Mouse (Mus musculus): Measurements from ENCODE around the gene Glipr2. TPM values are rescaled to one million over a fixed set of nuclear protein-coding genes. Genes with fewer than 3 reads are reported as not detected.

Gene Glipr2
- total and polyA plus RNA-seq, 3 experiments = 47.0 to 73.9 (median 48.9) TPM

DNA sequence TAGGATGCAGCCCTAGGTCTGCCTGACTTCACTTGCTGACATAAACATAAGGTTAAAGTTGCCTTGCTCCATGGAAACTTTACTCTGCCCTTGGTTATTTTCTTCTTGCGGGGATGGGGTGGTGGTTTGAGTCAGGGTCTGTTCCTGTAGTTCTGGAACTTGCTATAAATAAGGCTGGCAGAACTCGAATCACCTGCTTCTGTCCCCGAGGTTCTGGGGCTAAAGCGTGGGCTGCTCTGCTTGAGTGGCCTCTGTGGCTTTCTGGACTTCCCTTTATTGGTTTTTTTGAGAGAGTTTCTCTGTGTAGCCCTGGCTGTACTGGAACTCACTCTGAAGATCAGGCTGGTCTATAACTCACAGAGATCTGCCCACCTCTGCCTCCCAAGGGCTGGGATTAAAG lies 58.9 kb downstream of the Glipr2 start:
- ATAC-seq (ENCODE audit: extremely low read depth, insufficient number of reproducible peaks, low FRiP score, poor library complexity, severe bottlenecking) = no peak
- DNase-seq (ENCODE audit: low spot score) = no peak
- TF ChIP-seq GATA2 (IDR thresholded peaks at IDR 0.05; ENCODE audit: borderline replicate concordance, low read depth, low read length) = no peak
- no peak for TF ChIP-seq TAL1 (conservative IDR thresholded peaks at IDR 0.05; ENCODE audit: low read depth, low read length)
- no peak for TF ChIP-seq GATA1 (IDR thresholded peaks at IDR 0.05; ENCODE audit: borderline replicate concordance, low read length)
- no peak for TF ChIP-seq POLR2AphosphoS5 (IDR thresholded peaks at IDR 0.05; ENCODE audit: insufficient replicate concordance, low read depth, low read length)
- no peak for TF ChIP-seq CTCF (IDR thresholded peaks at IDR 0.05; ENCODE audit: low read depth, low read length)
- H3K27me3 ChIP-seq (ENCODE audit: insufficient read depth, low read length) = no peaks in the 10 kb centered on the region
- H3K36me3 ChIP-seq (replicated peaks) = peaks cover 77% of the 10 kb centered on the region
- H3K9me3 ChIP-seq (replicated peaks) = no peaks in the 10 kb centered on the region
- H3K4me1 ChIP-seq (ENCODE audit: insufficient read depth, low read depth, low read length) = peaks cover 38% of the 10 kb centered on the region
- peak overlapping the region; percentile 48; the same call in 1 of the 2 replicates for H3K4me3 ChIP-seq (ENCODE audit: low read depth, low read length)

DNA sequence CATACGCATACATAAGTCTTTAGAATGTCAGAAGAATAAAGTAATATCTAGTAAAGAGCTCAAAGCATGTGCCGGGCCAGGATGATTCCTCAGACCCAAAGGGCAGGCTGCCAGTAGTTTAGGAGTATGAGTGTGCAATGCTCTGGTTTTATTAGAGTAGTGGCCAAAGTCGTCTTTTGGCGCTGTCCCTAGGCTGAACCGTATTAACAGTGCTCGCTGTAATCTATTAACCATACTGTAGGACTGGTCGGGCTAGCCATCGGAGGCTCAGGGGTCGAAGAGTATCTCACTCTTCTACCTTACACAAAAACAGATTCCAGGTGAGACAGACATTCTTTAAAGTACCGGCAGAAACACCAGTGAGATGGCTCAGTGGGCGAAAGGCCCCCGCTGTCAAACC lies 59.6 kb downstream of the Glipr2 start:
- H3K4me3 ChIP-seq (ENCODE audit: low read depth, low read length) = no peak overlapping the region
- peaks cover 81% of the 10 kb centered on the region for H3K36me3 ChIP-seq (replicated peaks)
- ATAC-seq (ENCODE audit: extremely low read depth, insufficient number of reproducible peaks, low FRiP score, poor library complexity, severe bottlenecking) = no peak

DNA sequence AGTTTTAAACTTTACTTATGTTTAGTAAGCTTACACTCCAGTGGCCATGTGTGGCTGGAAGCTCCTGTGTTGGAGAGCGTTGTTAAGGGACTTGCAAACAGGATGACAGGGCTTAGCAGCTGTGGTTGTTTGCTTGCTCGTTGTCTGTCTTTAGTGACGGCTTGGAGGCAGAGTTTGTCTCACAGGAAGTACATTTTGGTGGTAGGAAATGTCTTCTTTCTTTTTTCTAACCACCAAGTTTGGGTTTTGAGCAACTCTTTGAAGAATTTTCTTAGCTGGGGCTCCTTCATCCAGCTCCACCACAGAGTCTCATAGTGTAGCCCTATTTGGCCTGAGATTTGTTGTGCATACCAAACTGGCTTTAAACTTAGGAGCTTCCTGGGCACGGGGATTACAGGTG lies 65.1 kb downstream of the Glipr2 start:
- Histone ChIP-seq H3K9me3 (replicated peaks) (no peaks in the 10 kb centered on the region), H3K27me3 (ENCODE audit: insufficient read depth, low read length) (no peaks in the 10 kb centered on the region), H3K36me3 (replicated peaks) (peaks cover 100% of the 10 kb centered on the region), H3K4me1 (ENCODE audit: insufficient read depth, low read depth, low read length) (peaks cover 7% of the 10 kb centered on the region; the same call in 1 of the 2 replicates), H3K4me3 (ENCODE audit: low read depth, low read length) (no peak overlapping the region)
- ATAC-seq (ENCODE audit: extremely low read depth, insufficient number of reproducible peaks, low FRiP score, poor library complexity, severe bottlenecking) = no peak
- DNase-seq (ENCODE audit: low spot score) = no peak
- no peak for TF ChIP-seq GATA2 (IDR thresholded peaks at IDR 0.05; ENCODE audit: borderline replicate concordance, low read depth, low read length)
- TF ChIP-seq TAL1 (conservative IDR thresholded peaks at IDR 0.05; ENCODE audit: low read depth, low read length) = no peak
- no peak for TF ChIP-seq CTCF (IDR thresholded peaks at IDR 0.05; ENCODE audit: low read depth, low read length)
- TF ChIP-seq GATA1 (IDR thresholded peaks at IDR 0.05; ENCODE audit: borderline replicate concordance, low read length) = no peak
- no peak for TF ChIP-seq POLR2AphosphoS5 (IDR thresholded peaks at IDR 0.05; ENCODE audit: insufficient replicate concordance, low read depth, low read length)

More for the DNA sequence above, 59.6 kb downstream of the Glipr2 start:
- TF ChIP-seq TAL1 (conservative IDR thresholded peaks at IDR 0.05; ENCODE audit: low read depth, low read length) = no peak
- no peak for TF ChIP-seq GATA1 (IDR thresholded peaks at IDR 0.05; ENCODE audit: borderline replicate concordance, low read length)
- no peak for TF ChIP-seq CTCF (IDR thresholded peaks at IDR 0.05; ENCODE audit: low read depth, low read length)
- no peak for TF ChIP-seq POLR2AphosphoS5 (IDR thresholded peaks at IDR 0.05; ENCODE audit: insufficient replicate concordance, low read depth, low read length)
- no peaks in the 10 kb centered on the region for H3K27me3 ChIP-seq (ENCODE audit: insufficient read depth, low read length)
- no peak for DNase-seq (ENCODE audit: low spot score)
- H3K4me1 ChIP-seq (ENCODE audit: insufficient read depth, low read depth, low read length) = peaks cover 34% of the 10 kb centered on the region
- H3K9me3 ChIP-seq (replicated peaks) = no peaks in the 10 kb centered on the region

DNA sequence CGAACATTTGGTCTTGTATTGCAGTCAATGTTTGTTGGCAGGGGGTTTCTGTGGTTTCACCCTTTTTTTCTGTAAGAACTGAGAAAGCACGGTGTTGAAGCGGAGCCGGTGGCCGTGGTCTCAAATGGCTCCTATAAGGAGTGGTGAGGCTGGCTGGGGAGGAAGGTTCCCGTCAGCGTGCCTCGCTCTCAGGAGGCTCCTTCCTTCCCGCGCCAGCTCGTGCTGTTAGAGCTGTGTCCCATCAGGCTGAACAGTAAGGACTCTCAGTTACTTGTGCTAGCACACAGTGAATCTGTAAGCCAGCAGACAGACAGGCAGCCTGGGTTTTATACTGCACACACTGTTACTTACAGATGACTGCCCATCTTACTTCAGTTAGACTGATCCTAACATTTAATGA lies 65.6 kb downstream of the Glipr2 start:
- no peaks in the 10 kb centered on the region for H3K27me3 ChIP-seq (ENCODE audit: insufficient read depth, low read length)
- ATAC-seq (ENCODE audit: extremely low read depth, insufficient number of reproducible peaks, low FRiP score, poor library complexity, severe bottlenecking) (no peak), DNase-seq (ENCODE audit: low spot score) (no peak)
- H3K4me3 ChIP-seq (ENCODE audit: low read depth, low read length) = no peak overlapping the region
- TF ChIP-seq GATA2 (IDR thresholded peaks at IDR 0.05; ENCODE audit: borderline replicate concordance, low read depth, low read length) = no peak
- TF ChIP-seq GATA1 (IDR thresholded peaks at IDR 0.05; ENCODE audit: borderline replicate concordance, low read length) = no peak
- TF ChIP-seq CTCF (IDR thresholded peaks at IDR 0.05; ENCODE audit: low read depth, low read length) = no peak
- TF ChIP-seq POLR2AphosphoS5 (IDR thresholded peaks at IDR 0.05; ENCODE audit: insufficient replicate concordance, low read depth, low read length) = no peak
- no peak for TF ChIP-seq TAL1 (conservative IDR thresholded peaks at IDR 0.05; ENCODE audit: low read depth, low read length)
- H3K36me3 ChIP-seq (replicated peaks) = peaks cover 100% of the 10 kb centered on the region
- H3K9me3 ChIP-seq (replicated peaks) = no peaks in the 10 kb centered on the region
- H3K4me1 ChIP-seq (ENCODE audit: insufficient read depth, low read depth, low read length) = peaks cover 7% of the 10 kb centered on the region; the same call in 1 of the 2 replicates

DNA sequence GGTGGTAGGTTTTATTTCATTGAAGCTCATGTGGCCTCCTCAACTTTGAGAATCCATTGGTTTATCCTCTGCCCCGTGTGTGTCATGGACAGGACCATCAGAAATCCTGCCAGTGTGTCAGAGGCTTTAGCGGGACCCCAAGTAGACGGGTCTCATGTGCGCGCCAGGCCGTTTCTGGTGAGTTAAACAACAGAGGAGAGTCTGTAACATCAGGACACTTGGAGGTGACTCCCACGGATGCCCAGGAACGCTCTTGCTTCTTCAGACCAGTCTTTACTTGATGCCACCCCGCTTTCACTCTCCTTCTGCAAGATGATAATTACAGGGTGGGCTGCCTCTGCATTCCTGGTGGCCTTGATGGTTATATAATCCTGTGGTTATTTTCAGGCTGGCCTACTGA lies 66.5 kb downstream of the Glipr2 start:
- no peak for TF ChIP-seq GATA2 (IDR thresholded peaks at IDR 0.05; ENCODE audit: borderline replicate concordance, low read depth, low read length)
- Histone ChIP-seq H3K4me1 (ENCODE audit: insufficient read depth, low read depth, low read length) (peaks cover 8% of the 10 kb centered on the region; the same call in 1 of the 2 replicates), H3K27me3 (ENCODE audit: insufficient read depth, low read length) (no peaks in the 10 kb centered on the region), H3K9me3 (replicated peaks) (no peaks in the 10 kb centered on the region), H3K4me3 (ENCODE audit: low read depth, low read length) (no peak overlapping the region), H3K36me3 (replicated peaks) (peaks cover 100% of the 10 kb centered on the region)
- ATAC-seq (ENCODE audit: extremely low read depth, insufficient number of reproducible peaks, low FRiP score, poor library complexity, severe bottlenecking) (no peak), DNase-seq (ENCODE audit: low spot score) (no peak)

DNA sequence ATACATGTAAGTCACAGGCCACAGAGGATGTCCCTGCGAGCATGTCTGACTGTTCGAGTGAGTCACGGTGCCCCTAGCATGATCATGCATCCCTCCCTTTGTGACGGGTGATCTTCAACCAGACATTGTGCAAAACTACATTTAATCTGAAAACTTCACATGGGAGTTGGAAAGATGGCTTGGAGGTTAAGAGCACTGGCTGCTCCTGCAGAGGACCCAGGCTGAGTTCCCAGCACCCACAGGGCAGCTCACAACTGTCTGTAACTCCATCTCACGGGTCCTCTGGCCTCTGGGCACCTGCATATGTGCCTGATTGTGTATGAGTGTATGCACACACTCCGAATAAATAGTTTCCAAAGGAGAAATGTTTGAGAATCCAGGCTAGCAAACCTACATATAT lies 67.0 kb downstream of the Glipr2 start:
- Histone ChIP-seq H3K4me3 (ENCODE audit: low read depth, low read length) (no peak overlapping the region), H3K36me3 (replicated peaks) (peaks cover 100% of the 10 kb centered on the region), H3K9me3 (replicated peaks) (no peaks in the 10 kb centered on the region), H3K27me3 (ENCODE audit: insufficient read depth, low read length) (no peaks in the 10 kb centered on the region), H3K4me1 (ENCODE audit: insufficient read depth, low read depth, low read length) (peaks cover 8% of the 10 kb centered on the region; the same call in 1 of the 2 replicates)
- DNase-seq (ENCODE audit: low spot score) (no peak), ATAC-seq (ENCODE audit: extremely low read depth, insufficient number of reproducible peaks, low FRiP score, poor library complexity, severe bottlenecking) (no peak)
- TF ChIP-seq GATA2 (IDR thresholded peaks at IDR 0.05; ENCODE audit: borderline replicate concordance, low read depth, low read length) (no peak), POLR2AphosphoS5 (IDR thresholded peaks at IDR 0.05; ENCODE audit: insufficient replicate concordance, low read depth, low read length) (no peak), TAL1 (conservative IDR thresholded peaks at IDR 0.05; ENCODE audit: low read depth, low read length) (no peak), CTCF (IDR thresholded peaks at IDR 0.05; ENCODE audit: low read depth, low read length) (no peak), GATA1 (IDR thresholded peaks at IDR 0.05; ENCODE audit: borderline replicate concordance, low read length) (no peak)

DNA sequence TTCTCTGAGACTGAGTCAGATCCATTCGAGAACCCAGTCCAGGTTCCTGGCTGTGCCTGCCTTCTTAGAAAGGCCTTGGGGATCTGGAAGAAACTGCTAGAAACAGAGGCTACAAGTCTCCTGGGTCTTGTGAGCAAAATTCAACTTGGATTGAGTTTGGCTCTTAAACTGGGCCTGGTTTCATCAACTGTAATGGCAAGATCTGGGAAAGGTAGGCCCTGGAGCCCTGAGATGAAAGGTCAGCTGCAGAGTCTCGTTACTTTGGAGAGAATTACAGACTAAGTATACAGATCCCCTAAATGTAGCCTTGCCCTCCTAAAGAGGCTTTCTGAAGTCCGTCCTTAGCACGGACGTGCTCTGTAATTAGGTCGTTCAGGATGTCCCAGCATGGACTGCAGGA lies 68.4 kb downstream of the Glipr2 start:
- H3K4me3 ChIP-seq (ENCODE audit: low read depth, low read length) = no peak overlapping the region
- TF ChIP-seq CTCF (IDR thresholded peaks at IDR 0.05; ENCODE audit: low read depth, low read length) (no peak), POLR2AphosphoS5 (IDR thresholded peaks at IDR 0.05; ENCODE audit: insufficient replicate concordance, low read depth, low read length) (no peak), GATA1 (IDR thresholded peaks at IDR 0.05; ENCODE audit: borderline replicate concordance, low read length) (no peak), GATA2 (IDR thresholded peaks at IDR 0.05; ENCODE audit: borderline replicate concordance, low read depth, low read length) (no peak), TAL1 (conservative IDR thresholded peaks at IDR 0.05; ENCODE audit: low read depth, low read length) (no peak)
- ATAC-seq (ENCODE audit: extremely low read depth, insufficient number of reproducible peaks, low FRiP score, poor library complexity, severe bottlenecking) (no peak), DNase-seq (ENCODE audit: low spot score) (no peak)
- H3K4me1 ChIP-seq (ENCODE audit: insufficient read depth, low read depth, low read length) = peaks cover 19% of the 10 kb centered on the region
- H3K27me3 ChIP-seq (ENCODE audit: insufficient read depth, low read length) = no peaks in the 10 kb centered on the region
- no peaks in the 10 kb centered on the region for H3K9me3 ChIP-seq (replicated peaks)
- H3K36me3 ChIP-seq (replicated peaks) = peaks cover 100% of the 10 kb centered on the region
